Mouse (Mus musculus): ENCODE measurements around the gene Zfp933. TPM values are rescaled to one million over a fixed set of nuclear protein-coding genes. Genes with fewer than 3 reads are reported as not detected.

Gene Zfp933
- total and polyA plus RNA-seq, 3 experiments = 2.0 to 5.6 (median 3.0) TPM

- TF ChIP-seq CTCF (conservative IDR thresholded peaks at IDR 0.05 in 1 of 2, IDR thresholded peaks at IDR 0.05 in 1 of 2; ENCODE audit: low read depth in 2 of 2, low read length in 2 of 2) = no peak
- no peak for TF ChIP-seq HCFC1 (IDR thresholded peaks at IDR 0.05; ENCODE audit: low read depth, low read length)
- dilution Hi-C loops (cut with MboI; ENCODE audit: extremely low pct_ligation_motif_present, extremely low pct_unique_long_range_greater_than_20kb, low sequenced_read_pairs) (no loop called here), in situ Hi-C loops (cut with MboI; ENCODE audit: low pct_ligation_motif_present, low pct_unique_long_range_greater_than_20kb, low sequenced_read_pairs) (no loop called here)
These were observed 36.0 kb upstream of the Zfp933 start for GRCm38 (mm10) chr4:147884138-147884537.

GRCm38 (mm10) chr4:147883041-147883440 lies 34.9 kb upstream of the Zfp933 start:
- no peaks in the 10 kb centered on the region for H3K9me3 ChIP-seq (replicated peaks; ENCODE audit: low read length)
- peaks cover 92% of the 10 kb centered on the region in 2 experiments for H3K36me3 ChIP-seq (replicated peaks in 1 of 2; ENCODE audit: control insufficient read depth in 1 of 2, insufficient read depth in 1 of 2, low read length in 1 of 2)
- H3K27ac ChIP-seq (ENCODE audit: insufficient read depth, low read depth) = no peak overlapping the region
- H3K4me2 ChIP-seq (ENCODE audit: insufficient read depth, low read depth, poor library complexity, severe bottlenecking) = no peak overlapping the region
- H3K4me1 ChIP-seq (ENCODE audit: control insufficient read depth in 1 of 2, insufficient read depth in 2 of 2) = no peaks in the 10 kb centered on the region
- TF ChIP-seq IRF4 (IDR thresholded peaks at IDR 0.05; ENCODE audit: low read depth, low read length) = no peak
- TF ChIP-seq MEF2A (IDR thresholded peaks at IDR 0.05; ENCODE audit: borderline replicate concordance, low read depth, low read length) = no peak
- TF ChIP-seq CHD2 (IDR thresholded peaks at IDR 0.05; ENCODE audit: low read length) = no peak
- TF ChIP-seq POLR2A (IDR thresholded peaks at IDR 0.05; ENCODE audit: low read depth, low read length) = no peak
- no peak for TF ChIP-seq CTCF (conservative IDR thresholded peaks at IDR 0.05 in 1 of 2, IDR thresholded peaks at IDR 0.05 in 1 of 2; ENCODE audit: low read depth in 2 of 2, low read length in 2 of 2)
- TF ChIP-seq MAZ (IDR thresholded peaks at IDR 0.05; ENCODE audit: low read depth, low read length) = no peak
- no peak for TF ChIP-seq ZMIZ1 (IDR thresholded peaks at IDR 0.05; ENCODE audit: low read depth, low read length)
- no peak for TF ChIP-seq MAX (IDR thresholded peaks at IDR 0.05; ENCODE audit: low read length)
- no peak for TF ChIP-seq MAFK (IDR thresholded peaks at IDR 0.05; ENCODE audit: insufficient replicate concordance, low read length)
- H3K4me3 ChIP-seq (replicated peaks in 1 of 3; ENCODE audit: low read depth in 2 of 3, low read length in 2 of 3, poor library complexity in 1 of 3) = no peak overlapping the region
- DNase-seq (ENCODE audit: extremely low read depth) = no peak
- no peaks in the 10 kb centered on the region for H3K27me3 ChIP-seq (replicated peaks)
- no peak overlapping the region for H3K9ac ChIP-seq (ENCODE audit: insufficient read depth, low read depth)
- in situ Hi-C loops (cut with MboI; ENCODE audit: low pct_ligation_motif_present, low pct_unique_long_range_greater_than_20kb, low sequenced_read_pairs) (no loop called here), dilution Hi-C loops (cut with MboI; ENCODE audit: extremely low pct_ligation_motif_present, extremely low pct_unique_long_range_greater_than_20kb, low sequenced_read_pairs) (no loop called here)
- H3K79me2 ChIP-seq (replicated peaks; ENCODE audit: control insufficient read depth, extremely low read depth, insufficient read depth, poor library complexity, severe bottlenecking) = no peaks in the 10 kb centered on the region

More at GRCm38 (mm10) chr4:147884138-147884537, 36.0 kb upstream of the Zfp933 start:
- H3K4me3 ChIP-seq (replicated peaks in 1 of 3; ENCODE audit: low read depth in 2 of 3, low read length in 2 of 3, poor library complexity in 1 of 3) = no peak overlapping the region
- H3K9me3 ChIP-seq (replicated peaks; ENCODE audit: low read length) = no peaks in the 10 kb centered on the region
- no peaks in the 10 kb centered on the region for H3K4me1 ChIP-seq (ENCODE audit: control insufficient read depth in 1 of 2, insufficient read depth in 2 of 2)
- DNase-seq (ENCODE audit: extremely low read depth) = no peak
- H3K27ac ChIP-seq (ENCODE audit: insufficient read depth, low read depth) = no peak overlapping the region
- no peak overlapping the region for H3K4me2 ChIP-seq (ENCODE audit: insufficient read depth, low read depth, poor library complexity, severe bottlenecking)
- no peaks in the 10 kb centered on the region for H3K79me2 ChIP-seq (replicated peaks; ENCODE audit: control insufficient read depth, extremely low read depth, insufficient read depth, poor library complexity, severe bottlenecking)
- H3K9ac ChIP-seq (ENCODE audit: insufficient read depth, low read depth) = no peak overlapping the region
- H3K27me3 ChIP-seq (replicated peaks) = no peaks in the 10 kb centered on the region
- H3K36me3 ChIP-seq (replicated peaks in 1 of 2; ENCODE audit: control insufficient read depth in 1 of 2, insufficient read depth in 1 of 2, low read length in 1 of 2) = peaks cover 88 to 90% of the 10 kb centered on the region in 2 experiments

DNA sequence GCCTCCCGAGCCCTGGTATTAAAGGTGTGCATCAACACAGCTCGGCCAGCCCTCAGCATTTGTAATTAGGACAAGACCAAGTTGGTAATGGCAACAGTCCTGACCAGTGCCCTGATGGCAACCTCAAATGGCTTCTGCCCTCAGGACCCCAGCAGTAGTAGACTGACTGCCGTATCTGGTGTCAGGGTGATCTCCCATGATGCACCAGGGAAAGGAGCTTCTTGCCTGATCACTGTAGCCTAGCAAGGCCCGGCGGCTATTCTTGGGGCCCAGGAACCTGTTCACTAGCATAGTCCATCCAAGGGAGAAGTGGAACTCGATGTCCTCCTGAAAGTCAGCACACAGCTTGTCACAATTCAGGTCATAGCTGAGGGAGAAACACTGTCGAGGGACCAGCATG lies 33.6 kb upstream of the Zfp933 start:
- dilution Hi-C loops (cut with MboI; ENCODE audit: extremely low pct_ligation_motif_present, extremely low pct_unique_long_range_greater_than_20kb, low sequenced_read_pairs) (no loop called here), in situ Hi-C loops (cut with MboI; ENCODE audit: low pct_ligation_motif_present, low pct_unique_long_range_greater_than_20kb, low sequenced_read_pairs) (no loop called here)
- no peak overlapping the region for H3K9ac ChIP-seq (ENCODE audit: insufficient read depth, low read depth)
- no peaks in the 10 kb centered on the region for H3K79me2 ChIP-seq (replicated peaks; ENCODE audit: control insufficient read depth, extremely low read depth, insufficient read depth, poor library complexity, severe bottlenecking)
- DNase-seq (ENCODE audit: extremely low read depth) = no peak
- H3K4me2 ChIP-seq (ENCODE audit: insufficient read depth, low read depth, poor library complexity, severe bottlenecking) = no peak overlapping the region
- H3K4me1 ChIP-seq (ENCODE audit: control insufficient read depth in 1 of 2, insufficient read depth in 2 of 2) = no peaks in the 10 kb centered on the region
- H3K27me3 ChIP-seq (replicated peaks) = no peaks in the 10 kb centered on the region
- H3K27ac ChIP-seq (ENCODE audit: insufficient read depth, low read depth) = no peak overlapping the region
- H3K4me3 ChIP-seq (replicated peaks in 1 of 3; ENCODE audit: low read depth in 2 of 3, low read length in 2 of 3, poor library complexity in 1 of 3) = no peak overlapping the region
- H3K9me3 ChIP-seq (replicated peaks; ENCODE audit: low read length) = no peaks in the 10 kb centered on the region
- no peak for TF ChIP-seq MAZ (IDR thresholded peaks at IDR 0.05; ENCODE audit: low read depth, low read length)
- TF ChIP-seq NRF1 (IDR thresholded peaks at IDR 0.05; ENCODE audit: low read depth, low read length) = no peak
- no peak for TF ChIP-seq ZC3H11A (IDR thresholded peaks at IDR 0.05; ENCODE audit: low read depth, low read length)
- no peak for TF ChIP-seq MAX (IDR thresholded peaks at IDR 0.05; ENCODE audit: low read length)
- no peak for TF ChIP-seq CTCF (conservative IDR thresholded peaks at IDR 0.05 in 1 of 2, IDR thresholded peaks at IDR 0.05 in 1 of 2; ENCODE audit: low read depth in 2 of 2, low read length in 2 of 2)
- TF ChIP-seq SIN3A (IDR thresholded peaks at IDR 0.05; ENCODE audit: low read length) = no peak
- no peak for TF ChIP-seq NELFE (IDR thresholded peaks at IDR 0.05; ENCODE audit: low read depth, low read length)
- no peak for TF ChIP-seq KAT2A (IDR thresholded peaks at IDR 0.05; ENCODE audit: insufficient replicate concordance, low read length)
- TF ChIP-seq POLR2A (IDR thresholded peaks at IDR 0.05; ENCODE audit: low read depth, low read length) = no peak
- TF ChIP-seq MEF2A (IDR thresholded peaks at IDR 0.05; ENCODE audit: borderline replicate concordance, low read depth, low read length) = no peak
- TF ChIP-seq BHLHE40 (IDR thresholded peaks at IDR 0.05; ENCODE audit: low read depth, low read length) = no peak
- TF ChIP-seq ZKSCAN1 (IDR thresholded peaks at IDR 0.05; ENCODE audit: borderline replicate concordance, low read depth, low read length) = no peak
- TF ChIP-seq POLR2AphosphoS2 (IDR thresholded peaks at IDR 0.05; ENCODE audit: low read depth, low read length) = no peak
- no peak for TF ChIP-seq RCOR1 (conservative IDR thresholded peaks at IDR 0.05; ENCODE audit: low read depth, low read length)
- no peak for TF ChIP-seq ZMIZ1 (IDR thresholded peaks at IDR 0.05; ENCODE audit: low read depth, low read length)
- TF ChIP-seq SMC3 (IDR thresholded peaks at IDR 0.05; ENCODE audit: low read depth, low read length) = no peak
- peaks cover 87 to 89% of the 10 kb centered on the region in 2 experiments for H3K36me3 ChIP-seq (replicated peaks in 1 of 2; ENCODE audit: control insufficient read depth in 1 of 2, insufficient read depth in 1 of 2, low read length in 1 of 2)

All from CH12.LX (cell line).